Mouse (Mus musculus): ENCODE data around the gene Scube1. TPM values are rescaled to one million over a fixed set of nuclear protein-coding genes. Genes with fewer than 3 reads are reported as not detected.

Gene Scube1
- polyA plus RNA-seq, 1 experiment = 19.3 TPM

DNA sequence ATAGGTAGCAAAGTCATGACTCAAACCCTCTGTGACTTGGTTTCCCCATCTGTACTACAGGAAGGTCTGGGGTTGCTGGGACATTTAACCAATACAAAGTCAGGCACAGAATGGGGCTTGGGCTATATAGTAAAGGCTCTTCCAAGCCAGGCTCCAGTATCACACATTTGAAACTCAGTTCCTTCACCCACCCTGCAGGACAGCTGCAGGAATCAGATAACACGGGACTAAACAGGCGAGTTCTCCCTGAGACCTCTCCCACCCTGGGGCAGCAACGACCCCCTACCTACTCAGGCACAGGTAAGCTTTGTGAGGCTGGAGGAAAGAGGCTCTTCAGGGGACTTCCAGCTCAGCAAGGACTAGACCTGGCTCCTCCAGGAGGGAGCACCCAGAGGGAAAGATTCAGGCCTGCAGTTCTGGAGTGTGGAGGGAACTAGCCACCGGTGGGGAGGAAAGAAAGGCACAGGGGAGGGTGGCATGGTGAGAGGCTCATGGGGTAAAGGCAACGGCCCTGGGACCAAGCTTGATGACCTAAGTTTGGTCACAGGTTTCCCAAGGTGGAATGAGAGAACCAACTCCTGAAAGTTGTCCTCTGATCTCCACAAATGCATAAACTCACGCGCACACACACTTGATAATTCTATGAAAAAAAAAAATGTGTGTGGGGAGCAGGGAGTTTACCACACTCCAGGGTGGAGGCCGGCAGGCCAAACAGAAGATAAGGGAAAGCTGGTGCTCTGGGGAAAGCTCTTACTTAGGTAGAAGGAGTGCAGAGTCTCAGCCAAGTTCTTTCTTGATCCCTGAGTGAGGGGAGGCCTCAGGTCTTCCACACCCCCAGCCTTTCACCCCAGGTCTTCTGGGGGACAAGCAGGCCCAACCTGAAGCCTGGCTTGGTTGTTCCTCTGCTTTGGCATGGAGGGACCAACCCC lies 132.3 kb downstream of the Scube1 start:
- Histone ChIP-seq H3K27ac (ENCODE audit: insufficient read depth, low read depth, low read length) (no peak overlapping the region), H3K36me3 (ENCODE audit: control insufficient read depth, insufficient read depth, low read length) (no peaks in the 10 kb centered on the region), H3K4me1 (ENCODE audit: control insufficient read depth, insufficient read depth, insufficient read length, low read length) (peaks cover 10% of the 10 kb centered on the region), H3K27me3 (ENCODE audit: control insufficient read depth, insufficient read depth, low read length) (no peaks in the 10 kb centered on the region), H3K4me3 (ENCODE audit: low read depth, low read length) (no peak overlapping the region)
- TF ChIP-seq CTCF (IDR thresholded peaks at IDR 0.05; ENCODE audit: extremely low read depth, insufficient read length, insufficient replicate concordance, low read depth, low read length) (no peak), POLR2A (IDR thresholded peaks at IDR 0.05; ENCODE audit: low read depth, low read length) (no peak)
- WGBS = 64% methylated on average over 8 of the region's 8 CpGs

- H3K27ac ChIP-seq (ENCODE audit: insufficient read depth, low read depth, low read length) = no peak overlapping the region
- 82% methylated on average over 6 of the region's 6 CpGs for WGBS
- peaks cover 10% of the 10 kb centered on the region for H3K4me1 ChIP-seq (ENCODE audit: control insufficient read depth, insufficient read depth, insufficient read length, low read length)
- H3K27me3 ChIP-seq (ENCODE audit: control insufficient read depth, insufficient read depth, low read length) = no peaks in the 10 kb centered on the region
- peaks cover 3% of the 10 kb centered on the region; the same call in 1 of the 2 replicates for H3K36me3 ChIP-seq (ENCODE audit: control insufficient read depth, insufficient read depth, low read length)
- TF ChIP-seq POLR2A (IDR thresholded peaks at IDR 0.05; ENCODE audit: low read depth, low read length) = no peak
- no peak for TF ChIP-seq CTCF (IDR thresholded peaks at IDR 0.05; ENCODE audit: extremely low read depth, insufficient read length, insufficient replicate concordance, low read depth, low read length)
- no peak overlapping the region for H3K4me3 ChIP-seq (ENCODE audit: low read depth, low read length)
Observed at GRCm38 (mm10) chr15:83591758-83592157, 133.1 kb downstream of the Scube1 start.

- Histone ChIP-seq H3K27me3 (ENCODE audit: control insufficient read depth, insufficient read depth, low read length) (no peaks in the 10 kb centered on the region), H3K4me3 (ENCODE audit: low read depth, low read length) (no peak overlapping the region), H3K36me3 (ENCODE audit: control insufficient read depth, insufficient read depth, low read length) (peaks cover 11% of the 10 kb centered on the region), H3K4me1 (ENCODE audit: control insufficient read depth, insufficient read depth, insufficient read length, low read length) (peaks cover 10% of the 10 kb centered on the region), H3K27ac (ENCODE audit: insufficient read depth, low read depth, low read length) (peak overlapping the region; percentile 53; the same call in 1 of the 2 replicates)
- TF ChIP-seq POLR2A (IDR thresholded peaks at IDR 0.05; ENCODE audit: low read depth, low read length) (no peak), CTCF (IDR thresholded peaks at IDR 0.05; ENCODE audit: extremely low read depth, insufficient read length, insufficient replicate concordance, low read depth, low read length) (no peak)
- WGBS = 72% methylated on average over 4 of the region's 4 CpGs
Observed at GRCm38 (mm10) chr15:83590841-83591240, 134.0 kb downstream of the Scube1 start.

GRCm38 (mm10) chr15:83584741-83585220 lies 140.0 kb downstream of the Scube1 start:
- Histone ChIP-seq H3K36me3 (ENCODE audit: control insufficient read depth, insufficient read depth, low read length) (peaks cover 35% of the 10 kb centered on the region), H3K4me1 (ENCODE audit: control insufficient read depth, insufficient read depth, insufficient read length, low read length) (no peaks in the 10 kb centered on the region), H3K27ac (ENCODE audit: insufficient read depth, low read depth, low read length) (no peak overlapping the region), H3K27me3 (ENCODE audit: control insufficient read depth, insufficient read depth, low read length) (no peaks in the 10 kb centered on the region), H3K4me3 (ENCODE audit: low read depth, low read length) (no peak overlapping the region)
- WGBS = 87% methylated on average over 6 of the region's 6 CpGs
- no peak for TF ChIP-seq CTCF (IDR thresholded peaks at IDR 0.05; ENCODE audit: extremely low read depth, insufficient read length, insufficient replicate concordance, low read depth, low read length)

DNA sequence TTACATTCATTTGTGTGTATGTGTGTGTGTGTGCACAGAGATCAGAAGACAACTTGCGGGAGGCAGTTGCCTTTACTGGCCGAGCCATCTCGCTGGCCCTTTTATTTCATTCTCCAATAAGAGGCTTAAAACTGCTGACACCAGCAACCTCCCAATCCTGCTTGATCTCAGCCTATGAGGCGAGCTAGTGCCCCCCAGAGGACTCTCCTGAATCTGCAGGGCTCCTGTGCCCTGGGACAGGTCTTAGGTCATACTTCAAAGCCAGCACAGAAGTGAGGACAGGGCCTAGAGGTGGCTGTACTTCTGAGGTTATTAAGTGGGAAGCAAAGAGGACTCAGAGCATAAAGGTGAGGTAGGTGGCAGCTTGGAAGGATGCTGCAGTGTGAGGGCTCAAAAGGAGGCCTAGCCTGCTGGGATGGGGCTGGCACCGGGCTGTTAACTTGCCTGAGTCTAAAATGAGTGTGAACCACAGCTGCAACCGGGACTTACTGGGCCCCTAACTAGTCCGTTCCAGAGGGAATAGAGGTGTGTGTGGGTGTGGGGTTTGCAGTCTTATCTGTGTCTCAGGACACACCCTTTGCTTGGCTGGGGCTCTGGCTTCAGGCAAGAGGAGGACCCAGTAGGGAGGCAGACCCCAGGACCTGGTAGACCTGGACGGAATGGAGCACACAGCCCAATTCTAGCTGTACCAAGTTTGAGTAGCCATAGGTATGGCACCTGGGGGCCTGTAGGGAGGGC lies 141.2 kb downstream of the Scube1 start:
- H3K4me3 ChIP-seq (ENCODE audit: low read depth, low read length) = no peak overlapping the region
- no peaks in the 10 kb centered on the region for H3K27me3 ChIP-seq (ENCODE audit: control insufficient read depth, insufficient read depth, low read length)
- H3K4me1 ChIP-seq (ENCODE audit: control insufficient read depth, insufficient read depth, insufficient read length, low read length) = no peaks in the 10 kb centered on the region
- peak; percentile 50; the same call in 1 of the 2 replicates for TF ChIP-seq CTCF (IDR thresholded peaks at IDR 0.05; ENCODE audit: extremely low read depth, insufficient read length, insufficient replicate concordance, low read depth, low read length)
- no peak for TF ChIP-seq POLR2A (IDR thresholded peaks at IDR 0.05; ENCODE audit: low read depth, low read length)
- WGBS = 68% methylated on average over 8 of the region's 8 CpGs
- H3K27ac ChIP-seq (ENCODE audit: insufficient read depth, low read depth, low read length) = no peak overlapping the region
- peaks cover 37% of the 10 kb centered on the region for H3K36me3 ChIP-seq (ENCODE audit: control insufficient read depth, insufficient read depth, low read length)

DNA sequence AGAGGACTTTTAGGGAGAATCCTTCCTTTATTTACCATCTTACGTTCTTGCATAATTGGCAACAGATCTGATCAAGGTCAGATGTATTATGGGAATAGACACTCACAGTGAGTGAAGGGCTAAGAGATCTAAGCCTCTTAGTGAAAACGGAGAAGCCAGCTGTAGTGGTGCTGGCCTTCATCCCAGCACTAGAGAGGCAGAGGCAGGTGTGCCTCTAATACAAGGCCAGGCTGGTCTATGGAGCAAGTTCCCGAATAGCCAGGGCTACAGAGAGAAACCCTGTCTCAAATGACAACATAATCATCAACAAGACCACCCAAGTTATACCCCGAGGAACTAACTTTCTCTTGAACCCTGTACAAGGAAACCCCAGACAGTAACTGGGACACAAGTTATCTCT lies 141.9 kb downstream of the Scube1 start:
- Histone ChIP-seq H3K36me3 (ENCODE audit: control insufficient read depth, insufficient read depth, low read length) (peaks cover 37% of the 10 kb centered on the region), H3K4me1 (ENCODE audit: control insufficient read depth, insufficient read depth, insufficient read length, low read length) (no peaks in the 10 kb centered on the region), H3K4me3 (ENCODE audit: low read depth, low read length) (no peak overlapping the region), H3K27me3 (ENCODE audit: control insufficient read depth, insufficient read depth, low read length) (no peaks in the 10 kb centered on the region), H3K27ac (ENCODE audit: insufficient read depth, low read depth, low read length) (no peak overlapping the region)
- TF ChIP-seq CTCF (IDR thresholded peaks at IDR 0.05; ENCODE audit: extremely low read depth, insufficient read length, insufficient replicate concordance, low read depth, low read length) = no peak
- TF ChIP-seq POLR2A (IDR thresholded peaks at IDR 0.05; ENCODE audit: low read depth, low read length) = no peak
- WGBS = 88% methylated on average over 4 of the region's 4 CpGs

- H3K4me1 ChIP-seq (ENCODE audit: control insufficient read depth, insufficient read depth, insufficient read length, low read length) = no peaks in the 10 kb centered on the region
- H3K36me3 ChIP-seq (ENCODE audit: control insufficient read depth, insufficient read depth, low read length) = peaks cover 40% of the 10 kb centered on the region
- H3K27ac ChIP-seq (ENCODE audit: insufficient read depth, low read depth, low read length) = no peak overlapping the region
- 90% methylated on average over 9 of the region's 9 CpGs for WGBS
- no peak for TF ChIP-seq POLR2A (IDR thresholded peaks at IDR 0.05; ENCODE audit: low read depth, low read length)
- H3K4me3 ChIP-seq (ENCODE audit: low read depth, low read length) = no peak overlapping the region
- no peaks in the 10 kb centered on the region for H3K27me3 ChIP-seq (ENCODE audit: control insufficient read depth, insufficient read depth, low read length)
Observed at GRCm38 (mm10) chr15:83576651-83577050, 148.2 kb downstream of the Scube1 start.
